Mouse (Mus musculus) megakaryocyte-erythroid progenitor cell, adult 5-6 weeks (primary cell): ENCODE results near the gene Dnajb3. TPM values are rescaled to one million over a fixed set of nuclear protein-coding genes. Genes with fewer than 3 reads are reported as not detected.
"Not testable (repeated sequence)": the region's sequence is repeated elsewhere in the genome, so short reads cannot be mapped to it uniquely, and the experiment has no call there.

Experiments
- ATAC-seq: replicated peaks from 2 replicates; pipeline ENCODE4 v1.8.0; 2016; ENCODE audit warnings: mild to moderate bottlenecking, inconsistent platforms; ENCODE audit not compliant: severe bottlenecking, poor library complexity, low FRiP score, low TSS enrichment
- total RNA-seq, 2 experiments: library from RNA; stranded (forward) in 1 of 2; stranded (reverse) in 1 of 2; fragments of 200-1000, 215-1000 nt in 1 of 2; fragments of >200 nt in 1 of 2; fragmentation: Nextera tagmentation in 1 of 2; gene quantifications; 2 replicates each; pipeline ENCODE4 v1.2.3; 2014 to 2017

The Dnajb3 gene
- total RNA-seq, 2 experiments from 2014 or later: 0.99 to 8.2 TPM

DNA sequence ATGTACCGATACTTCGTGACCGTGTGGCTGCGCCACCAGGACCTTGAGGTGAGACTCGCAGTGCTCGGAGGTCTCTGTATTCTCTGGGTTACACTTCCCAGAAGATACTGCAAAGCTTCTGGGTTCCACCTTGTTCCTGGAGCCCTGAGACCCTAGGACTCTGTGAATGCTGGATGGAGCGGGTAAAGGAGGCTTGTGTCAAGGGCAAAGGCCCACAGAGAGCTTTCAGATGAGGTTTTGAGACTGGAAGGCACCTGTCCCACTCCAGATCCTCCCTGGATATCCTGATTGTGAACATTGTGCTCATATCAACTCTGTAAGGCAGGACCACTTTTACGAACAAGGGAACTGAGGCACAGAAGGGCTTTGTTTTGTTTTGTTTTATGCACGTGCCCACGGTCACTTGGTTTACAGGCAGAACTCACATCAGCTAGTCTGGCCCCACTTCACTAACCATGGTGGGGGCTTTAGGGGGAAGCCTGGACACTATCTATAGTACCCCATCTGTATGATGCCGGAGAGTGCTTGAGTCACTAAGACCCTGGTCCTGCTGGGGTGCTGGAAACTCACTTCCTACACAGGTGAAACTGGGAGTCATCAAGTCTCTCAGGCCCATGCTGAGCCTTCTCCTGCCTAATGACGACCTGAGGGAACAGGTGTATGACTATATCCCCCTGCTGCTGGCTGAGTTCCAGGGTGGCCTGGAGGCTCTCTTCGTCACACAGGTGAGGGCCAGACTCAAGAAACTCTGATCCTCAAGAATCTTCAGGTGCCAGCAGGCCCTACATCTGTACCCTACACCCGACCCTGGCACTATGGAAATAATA lies 28.1 kb upstream of the Dnajb3 start:
- no peak for ATAC-seq

DNA sequence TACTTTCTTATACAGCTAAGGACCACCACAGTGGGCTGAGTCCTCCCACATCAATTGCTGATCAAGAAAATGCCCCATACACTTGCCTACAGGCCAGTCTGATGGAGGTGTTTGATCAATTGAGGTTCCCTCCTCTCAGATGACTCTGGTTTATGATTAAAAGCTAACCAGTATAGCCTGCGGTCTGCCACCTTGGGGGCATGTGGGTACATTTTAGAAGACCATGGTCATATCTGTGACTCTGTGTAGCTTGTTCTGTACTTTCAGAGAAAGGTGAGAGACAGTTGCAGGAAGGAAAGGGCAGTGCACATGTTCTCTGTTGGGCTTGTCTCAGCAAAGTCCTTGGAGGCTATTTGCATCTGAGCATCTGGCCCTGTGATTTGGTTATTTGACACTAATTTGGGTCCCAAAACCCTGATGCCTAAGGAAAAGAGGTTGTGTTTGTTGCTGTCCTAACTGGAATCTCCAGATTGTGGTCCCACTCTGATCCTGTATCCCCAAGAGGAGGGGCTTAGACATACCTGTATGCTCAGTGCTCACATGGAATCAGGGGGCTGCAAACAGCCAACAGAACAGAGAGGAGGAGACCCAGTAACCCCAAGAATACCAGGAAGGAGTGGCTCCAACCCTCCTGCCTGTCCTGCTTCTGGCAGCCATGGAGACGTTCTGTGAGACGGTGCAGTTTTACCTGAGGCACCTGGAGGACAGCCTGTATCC lies 27.2 kb upstream of the Dnajb3 start:
- ATAC-seq: no peak

DNA sequence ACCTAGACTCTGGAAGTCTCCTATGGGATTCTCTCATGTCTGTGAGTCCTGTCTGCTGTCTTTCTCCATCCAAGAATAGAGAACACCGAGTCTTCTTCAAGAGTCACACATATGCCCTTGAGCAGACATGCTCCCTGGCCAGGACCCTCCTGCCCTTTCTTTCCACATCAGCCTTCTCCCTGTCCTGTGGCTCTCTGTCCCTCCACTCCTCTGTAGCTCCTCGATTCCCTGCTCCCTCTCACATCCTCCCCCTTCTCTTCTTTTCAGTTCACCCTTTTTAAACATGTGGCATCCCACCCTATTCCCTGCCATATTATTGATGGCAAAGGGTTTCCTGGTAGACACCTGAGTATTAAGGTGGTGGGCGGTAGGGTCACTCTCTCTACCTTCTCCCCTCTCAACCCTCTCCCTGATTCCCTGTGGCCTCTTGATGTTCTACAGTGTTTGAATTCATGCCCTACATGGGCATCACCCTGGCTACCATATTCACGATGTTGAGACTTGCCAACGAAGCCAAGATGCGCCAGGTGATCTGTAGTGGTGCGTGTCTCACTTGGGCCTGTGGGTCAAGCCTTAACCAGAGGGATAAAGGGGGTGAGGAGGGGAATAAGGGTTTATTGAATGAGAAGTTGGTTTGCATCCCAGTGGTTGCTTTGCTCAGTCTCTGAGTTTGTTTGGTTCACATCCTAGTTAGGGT lies 26.4 kb upstream of the Dnajb3 start:
- no peak for ATAC-seq

DNA sequence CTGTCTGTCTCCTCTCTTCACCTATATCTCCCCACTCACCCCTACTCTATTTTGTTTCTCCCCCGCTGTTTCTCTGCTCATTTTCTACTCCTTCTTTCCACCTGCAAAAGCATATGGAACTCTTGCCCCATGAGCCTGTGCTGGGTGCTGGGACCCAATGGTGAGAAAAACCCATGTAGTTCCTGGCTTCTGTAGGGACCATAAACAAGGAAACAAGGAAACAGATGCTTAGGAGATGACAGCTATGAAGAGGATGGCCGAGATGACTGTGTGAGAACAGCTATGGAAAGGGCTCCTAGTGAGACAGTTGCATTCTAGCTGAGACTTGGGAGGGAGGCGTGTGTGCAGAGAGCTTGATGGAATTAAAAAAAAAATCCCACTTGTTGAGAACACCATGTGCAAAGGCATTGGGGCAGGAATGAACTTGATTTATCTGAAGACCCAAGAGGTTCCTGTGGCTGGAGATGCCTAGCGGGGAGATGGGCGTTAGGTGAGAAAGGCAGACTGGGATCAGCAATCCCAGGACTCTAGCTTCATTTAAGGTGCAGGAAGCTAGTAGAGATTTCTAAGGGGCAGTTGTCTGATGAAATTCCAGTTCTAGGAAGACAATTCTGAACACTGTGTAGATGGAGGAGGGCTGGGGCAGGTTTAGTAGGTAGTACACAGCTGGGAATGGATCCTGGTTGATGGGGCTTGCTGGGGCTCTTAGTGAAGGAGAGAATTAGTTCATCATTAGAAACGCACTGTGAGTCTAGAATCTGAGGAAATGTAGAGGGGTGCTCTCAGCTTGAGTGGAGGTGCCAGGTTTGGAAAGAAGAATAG lies 25.6 kb upstream of the Dnajb3 start:
- ATAC-seq: no peak

DNA sequence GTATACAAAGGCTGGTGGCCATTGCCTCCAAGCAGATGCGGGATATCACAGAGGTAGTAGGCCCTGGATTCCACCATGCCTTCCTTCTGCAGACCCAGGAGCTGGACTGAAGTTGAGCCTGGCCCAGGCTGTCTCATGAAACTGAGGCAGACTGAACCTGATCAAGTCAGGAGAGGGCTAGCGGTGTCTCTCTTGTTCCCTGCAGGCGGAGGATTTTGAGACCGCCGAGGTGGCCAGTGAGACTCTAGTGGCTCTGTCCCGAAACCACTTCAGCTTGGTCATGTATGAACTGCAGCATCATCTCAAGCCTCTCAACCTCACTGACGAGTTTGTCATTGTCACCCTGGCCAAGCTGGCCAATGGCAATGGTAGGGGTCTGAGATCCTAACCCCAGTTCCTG lies 24.8 kb upstream of the Dnajb3 start:
- no peak for ATAC-seq

DNA sequence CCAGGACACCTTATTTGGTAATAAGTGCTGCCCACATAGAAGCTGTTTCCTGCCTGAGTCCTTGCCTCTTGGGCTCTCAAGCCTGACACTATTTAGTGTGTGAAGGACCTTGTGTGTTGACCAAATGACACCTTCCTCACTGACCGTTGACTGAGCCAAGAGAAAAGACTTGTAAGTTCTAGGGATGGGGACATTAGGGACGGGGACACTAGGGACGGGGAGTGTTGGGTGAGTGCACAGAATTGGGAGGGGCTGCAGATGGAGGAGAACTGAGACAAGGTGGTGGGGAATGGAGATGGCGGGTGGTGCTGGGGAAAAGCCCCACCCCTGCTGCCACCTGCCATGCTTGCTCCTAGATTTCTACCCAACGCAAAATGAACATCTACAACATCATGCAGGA lies 24.4 kb upstream of the Dnajb3 start:
- ATAC-seq: no peak

DNA sequence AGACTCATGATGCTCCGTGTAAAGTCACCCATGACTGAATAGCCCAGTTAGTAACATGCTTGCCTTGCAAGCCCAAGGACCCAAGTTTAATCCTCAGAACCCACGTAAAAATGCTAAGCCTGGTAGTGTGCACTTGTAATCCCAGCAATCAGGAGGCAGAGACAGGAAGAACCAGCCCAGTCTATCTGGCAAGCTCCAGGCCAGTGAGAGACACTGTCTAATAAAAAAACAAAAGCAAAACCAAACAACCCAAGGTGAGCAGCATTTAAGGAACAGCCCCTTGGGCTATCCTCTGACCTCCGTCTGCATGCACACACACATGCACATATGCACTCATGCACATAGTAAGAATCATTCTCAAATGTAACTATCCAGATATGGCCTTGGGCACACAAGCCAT lies 24.0 kb upstream of the Dnajb3 start:
- ATAC-seq: no peak

DNA sequence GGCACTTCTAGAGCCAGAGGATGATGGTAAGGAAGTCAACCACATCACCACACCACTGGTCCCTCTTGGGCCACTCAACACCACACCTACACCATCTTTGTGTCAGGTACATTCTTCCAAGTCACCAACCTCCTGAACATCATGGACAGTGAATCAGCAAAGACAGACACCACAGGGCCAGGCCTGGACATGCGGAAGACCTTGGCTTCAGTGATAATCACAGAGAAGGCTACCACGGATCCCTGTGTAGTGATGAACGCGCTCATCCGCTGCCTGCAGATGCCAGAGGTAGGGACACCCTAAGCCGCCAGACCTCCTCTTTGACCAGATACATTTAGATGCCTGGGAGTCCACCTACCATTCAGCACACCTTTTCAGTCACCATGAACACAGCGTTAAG lies 22.5 kb upstream of the Dnajb3 start:
- ATAC-seq: no peak

DNA sequence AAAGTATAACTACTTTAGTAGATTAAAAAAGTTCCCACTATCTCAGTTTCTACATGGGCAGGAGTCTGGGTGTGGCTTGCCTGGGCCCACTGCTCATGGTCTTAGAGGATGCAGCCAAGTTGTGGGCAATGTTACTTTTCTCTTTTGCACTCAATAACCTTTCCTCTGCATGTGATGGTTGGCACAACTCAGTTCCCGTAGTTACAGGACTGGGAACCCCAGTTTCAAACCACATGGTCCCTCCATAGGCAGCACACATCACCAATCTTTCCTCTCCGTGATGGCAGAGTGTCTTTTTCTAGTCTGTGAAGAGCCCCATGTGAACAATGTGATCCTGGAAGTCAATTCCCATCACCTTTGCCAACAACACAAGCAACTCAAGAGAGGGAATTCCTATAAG lies 21.9 kb upstream of the Dnajb3 start:
- ATAC-seq: no peak

DNA sequence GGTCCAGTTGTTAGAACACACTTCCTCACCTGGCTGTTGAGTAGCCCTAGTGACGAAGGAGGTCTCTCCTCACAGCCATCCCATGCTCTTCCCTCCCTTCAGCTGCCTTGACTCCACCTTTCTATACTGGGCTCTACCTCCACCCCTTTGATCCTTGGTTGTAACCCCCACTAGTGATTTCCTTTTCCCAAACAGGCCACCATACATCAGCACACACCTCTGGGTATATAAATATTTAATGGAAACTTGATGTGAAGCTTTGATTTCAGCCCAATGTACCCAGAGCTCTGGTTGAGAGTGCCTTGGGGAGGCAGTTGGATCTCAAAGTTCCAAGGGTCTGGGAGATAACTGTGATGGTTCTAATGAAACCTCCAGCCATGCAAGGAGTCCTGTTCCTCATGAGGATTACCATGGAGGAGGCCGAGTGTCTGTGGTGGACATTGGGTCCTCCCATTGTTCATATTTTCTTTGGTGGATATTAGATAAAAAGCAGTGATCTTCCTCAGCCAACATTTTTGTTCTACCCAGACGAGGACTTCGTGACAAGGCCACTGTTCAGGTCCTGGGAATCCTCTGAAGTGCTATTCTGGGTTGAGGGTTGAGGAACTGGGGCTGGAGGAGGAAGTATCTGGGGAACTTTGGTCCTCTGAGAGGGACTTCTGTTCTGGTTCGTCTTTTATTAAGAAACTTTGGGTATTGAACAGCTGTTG lies 21.2 kb upstream of the Dnajb3 start, which contains the start of gene Mroh2a:
TSS of gene Mroh2a (plus strand) at position 317 of the 710 bp plus-strand sequence.
- ATAC-seq: no peak

DNA sequence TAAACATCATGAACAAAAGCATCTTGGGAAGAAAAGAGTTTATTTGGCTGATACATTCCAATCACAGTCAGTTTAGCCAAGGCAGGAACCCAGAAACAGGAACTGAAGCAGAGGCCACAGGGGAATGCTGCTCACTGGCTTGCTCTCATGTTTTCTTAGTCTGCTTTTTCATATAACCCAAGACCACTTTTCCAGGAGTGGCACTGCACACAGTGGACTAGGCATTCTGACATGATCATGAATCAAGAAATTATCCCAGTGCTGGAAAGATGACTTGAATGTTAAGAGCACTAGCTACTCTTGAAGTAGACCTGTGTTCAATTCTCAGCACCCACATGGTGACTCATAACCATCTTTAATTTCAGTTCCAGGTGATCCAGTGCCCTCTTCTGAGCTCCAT lies 20.2 kb upstream of the Dnajb3 start:
- no peak for ATAC-seq

DNA sequence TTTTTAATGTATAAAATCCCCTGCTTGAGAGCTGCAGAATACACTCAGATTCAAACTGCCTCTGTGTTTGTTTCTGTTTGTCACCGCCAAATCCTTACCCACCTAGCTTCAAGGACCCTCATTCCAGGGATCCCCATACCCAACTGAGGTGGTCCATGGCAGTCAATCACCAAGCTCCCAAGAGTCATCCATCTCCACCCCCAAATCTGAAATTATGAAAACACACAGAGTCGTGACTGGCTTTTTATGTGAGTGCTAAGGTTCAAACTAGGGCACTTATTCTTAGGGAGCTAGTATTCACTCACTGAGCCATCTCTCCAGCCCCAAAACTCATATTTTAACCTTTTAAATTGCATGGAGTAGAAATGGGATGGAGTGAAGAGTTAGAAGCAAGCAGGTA lies 19.7 kb upstream of the Dnajb3 start:
- ATAC-seq: not testable (repeated sequence)

DNA sequence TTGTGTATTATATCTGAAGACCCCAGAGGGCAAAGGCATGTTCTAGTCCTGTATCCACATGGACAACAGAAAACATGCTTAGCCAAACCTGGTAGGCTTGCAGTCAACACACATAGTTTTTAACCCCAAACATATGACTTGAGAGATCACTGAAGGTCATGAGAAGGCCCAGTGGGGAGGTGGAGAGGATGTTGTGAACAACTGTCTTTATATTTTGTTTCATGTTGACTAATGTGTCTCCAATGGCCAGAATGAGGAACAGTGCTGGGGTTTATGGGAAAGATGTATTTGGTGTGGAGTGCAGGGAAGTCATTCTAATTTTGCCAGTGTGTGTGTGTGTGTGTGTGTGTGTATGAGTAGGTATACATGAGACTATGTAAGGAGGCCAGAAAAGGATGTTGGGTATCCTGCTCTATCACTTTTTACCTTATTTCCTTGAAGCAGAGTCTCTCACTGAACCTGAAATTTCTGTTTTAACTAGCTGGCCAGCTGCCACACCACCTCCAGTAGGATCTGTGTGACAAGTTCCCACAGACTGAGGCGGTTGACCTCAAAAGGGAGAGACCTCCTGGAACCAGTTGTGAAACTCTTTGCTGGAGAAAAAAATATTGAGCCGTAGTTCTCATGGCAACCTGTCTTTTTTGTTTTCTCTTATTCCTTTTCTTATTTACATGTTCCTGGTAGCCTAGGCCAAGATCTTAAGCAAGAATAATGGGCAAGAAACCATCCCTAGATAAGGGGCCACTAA lies 18.6 kb upstream of the Dnajb3 start:
- ATAC-seq: no peak

DNA sequence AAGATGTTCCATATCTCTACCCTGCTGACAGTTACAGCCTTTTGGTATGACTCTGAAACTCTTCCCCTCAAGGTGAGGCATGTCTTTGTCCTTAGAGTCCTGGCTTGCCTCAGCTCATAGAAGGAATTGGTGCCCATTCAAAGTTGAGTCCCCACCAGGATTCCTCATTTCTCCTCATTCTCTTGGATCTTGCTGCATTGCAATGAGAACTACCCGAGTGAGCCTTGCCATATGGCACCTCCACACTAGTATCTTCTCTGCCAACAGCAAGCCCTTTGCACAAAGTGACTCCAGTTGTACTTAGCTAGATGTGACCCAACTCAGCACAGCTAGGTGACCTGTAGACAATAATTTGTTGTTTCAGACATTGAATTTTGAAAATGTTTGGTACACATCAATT lies 18.0 kb upstream of the Dnajb3 start:
- ATAC-seq: no peak

DNA sequence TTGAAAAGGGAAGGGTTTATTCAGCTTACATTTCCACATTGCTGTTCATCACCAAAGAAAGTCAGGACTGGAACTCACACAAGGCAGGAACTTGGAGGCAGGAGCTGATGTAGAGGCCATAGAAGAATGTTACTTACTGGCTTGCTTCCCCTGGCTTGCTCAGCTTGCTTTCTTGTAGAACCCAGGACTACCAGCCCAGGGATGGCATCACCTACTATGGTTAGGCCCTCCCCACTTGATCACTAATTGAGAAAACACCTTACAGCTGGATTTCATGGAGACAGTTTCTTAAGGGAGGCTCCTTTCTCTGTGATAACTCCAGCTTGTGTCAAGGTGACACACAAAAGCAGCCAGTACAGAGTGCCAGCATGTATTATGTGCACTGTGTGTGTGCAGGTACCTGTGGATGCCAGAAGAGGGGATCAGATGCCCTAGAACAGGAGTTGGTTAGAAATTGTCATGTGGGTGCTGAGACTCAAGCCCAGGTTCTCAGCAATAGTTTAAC lies 17.5 kb upstream of the Dnajb3 start:
- ATAC-seq: not testable (repeated sequence)

DNA sequence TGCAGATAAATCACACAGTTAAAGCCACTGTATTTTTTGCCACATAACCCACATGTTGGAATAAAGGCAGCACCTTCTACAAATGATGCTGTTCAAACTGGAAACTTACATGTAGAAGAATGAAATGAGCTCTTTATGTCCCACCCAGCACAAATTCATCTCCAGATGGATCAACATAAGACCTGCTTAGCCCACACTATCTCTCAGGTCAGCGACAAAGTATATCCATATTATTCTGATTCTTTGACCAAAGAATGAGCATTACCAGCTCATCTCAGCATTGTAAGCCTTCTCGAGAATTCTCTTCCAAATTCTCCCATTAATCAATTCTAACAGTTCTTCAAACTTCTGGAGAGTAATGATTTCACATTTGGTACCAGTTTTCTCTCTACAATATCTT lies 16.6 kb upstream of the Dnajb3 start:
- ATAC-seq: no peak

DNA sequence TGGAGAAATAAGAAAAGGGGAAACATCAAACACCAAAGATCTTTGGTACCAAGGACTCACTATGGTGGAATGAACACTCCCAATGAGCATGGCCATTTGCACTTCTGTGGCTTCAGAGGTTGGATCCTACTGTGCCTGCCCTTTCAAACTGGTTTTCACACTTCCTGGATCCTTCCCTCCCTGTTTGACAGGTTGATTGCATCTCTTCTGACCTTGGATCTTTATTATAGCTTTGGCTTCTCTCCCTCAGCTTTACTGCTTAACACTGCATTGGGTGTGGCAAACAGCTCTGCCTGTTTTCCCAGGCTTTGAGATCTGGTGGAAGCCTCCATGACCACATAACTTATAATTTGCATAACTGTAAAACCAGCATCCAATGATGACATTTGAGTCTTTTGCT lies 14.8 kb upstream of the Dnajb3 start:
- ATAC-seq: no peak

DNA sequence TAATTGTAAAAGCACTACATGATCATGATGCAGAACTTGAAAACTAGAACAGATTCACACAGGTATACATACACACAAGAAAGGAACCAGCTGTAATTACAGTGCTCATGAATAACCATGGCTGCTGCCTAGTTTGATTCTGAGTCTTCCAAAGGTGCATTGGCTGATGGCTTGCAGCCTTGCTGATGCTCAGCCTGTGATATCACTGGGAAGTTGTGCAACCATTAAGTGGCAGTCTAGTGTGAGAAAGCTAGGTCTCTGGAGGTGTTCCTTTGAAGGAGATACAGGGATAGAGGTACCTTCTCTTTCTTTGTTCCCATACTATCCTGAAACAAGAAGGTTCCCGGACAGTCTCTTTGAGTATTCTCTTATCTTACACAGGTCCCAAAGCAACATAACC lies 13.5 kb upstream of the Dnajb3 start:
- no peak for ATAC-seq
